Mouse (Mus musculus) yolk sac, embryonic 10.5 days (tissue): ENCODE results near the gene Gm10334.
"Not testable (repeated sequence)": the region's sequence is repeated elsewhere in the genome, so short reads cannot be mapped to it uniquely, and the experiment has no call there.

Experiments
- DNase-seq: peaks from one replicate; pipeline ENCODE4 v3.0.0-alpha.2; 2017; ENCODE audit warnings: low spot score

The Gm10334 gene

DNA sequence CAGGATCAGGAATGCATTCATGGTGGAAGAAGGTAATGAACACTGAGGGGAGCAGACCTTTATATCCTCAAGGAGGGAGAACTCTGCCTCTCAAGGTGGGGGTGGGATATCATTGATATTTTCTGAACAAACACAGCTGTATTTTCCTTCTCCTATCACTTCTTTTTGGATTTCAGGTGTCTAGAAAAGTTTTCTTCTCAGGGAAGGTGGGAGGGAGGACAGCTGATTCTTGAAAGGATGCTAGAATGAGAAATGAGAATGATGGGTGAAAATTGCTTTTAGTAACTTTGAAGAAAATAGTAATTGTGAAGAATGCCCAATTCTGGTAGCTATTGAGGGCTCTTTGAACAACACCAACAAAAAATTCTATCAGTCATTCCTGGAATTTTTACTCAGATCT lies at the start of gene Gm10334:
Gene Gm10334 (minus strand): TSS at position 101 of the 400 bp plus-strand sequence.
- not testable (repeated sequence) for DNase-seq

DNA sequence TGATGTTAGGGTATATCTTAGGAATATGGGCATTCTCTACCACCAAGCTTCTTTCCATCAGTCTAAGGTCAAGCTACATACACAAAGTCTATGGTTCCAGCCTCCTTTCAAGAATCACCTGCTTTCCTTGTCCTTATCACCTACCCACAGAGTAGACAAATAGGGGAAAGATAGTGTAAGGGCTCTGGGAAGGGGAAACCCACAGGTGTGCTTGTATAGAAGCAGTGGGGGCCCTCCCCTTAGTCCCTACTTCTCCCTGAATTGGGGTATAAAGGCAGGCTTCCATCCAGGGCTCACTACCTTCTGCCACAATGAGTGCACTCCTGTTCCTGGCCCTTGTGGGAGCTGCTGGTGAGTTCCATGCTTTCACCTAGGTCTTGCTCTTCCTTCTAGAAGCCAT lies 12.7 kb upstream of the Gm10334 start, which contains the start of gene Prss1:
Gene Prss1 (plus strand): TSS at position 301 of the 400 bp plus-strand sequence.
- DNase-seq, result not testable (repeated sequence)

DNA sequence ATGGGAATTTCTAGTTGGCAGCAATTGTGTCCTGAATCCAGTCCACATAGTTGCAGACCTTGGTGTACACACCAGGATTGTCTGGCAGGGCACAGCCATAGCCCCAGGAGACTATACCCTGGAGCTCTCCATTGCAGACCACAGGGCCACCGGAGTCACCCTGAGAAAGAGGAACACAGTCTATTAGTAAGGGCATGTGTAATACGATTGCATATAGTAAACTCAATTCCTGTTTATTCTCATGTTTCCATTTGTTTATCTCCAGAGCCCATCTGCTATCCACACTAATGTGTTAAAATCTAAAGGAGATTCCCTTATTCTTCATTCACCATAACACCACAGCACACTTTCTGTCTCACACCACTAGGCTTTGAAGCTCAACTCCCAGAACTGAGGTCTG lies 3.7 kb downstream of the Gm10334 start:
- not testable (repeated sequence) for DNase-seq
